Mouse (Mus musculus) left cerebral cortex, postnatal 10 days (tissue): ENCODE measurements around the gene Foxg1. TPM values are rescaled to one million over a fixed set of nuclear protein-coding genes. Genes with fewer than 3 reads are reported as not detected.
A peak's percentile ranks its signal among the peaks of the same experiment; 100 is the strongest.

ENCODE experiments used
- DNase-seq, 2 experiments: peaks; one replicate each; pipeline ENCODE4 v3.0.0; 2021 to 2022; ENCODE audit warnings: low spot score in 2 of 2, mixed read lengths in 1 of 2; ENCODE audit errors: extremely low spot score in 1 of 2
- intact Hi-C: fragments of 180-260 bp; cut with DNase I; formaldehyde crosslinking; loops from one replicate; pipeline ENCODE4 v1.15.1; 2025
- total RNA-seq, 2 experiments: library from RNA; stranded (reverse); gene quantifications; 2 replicates each; pipeline ENCODE4 v1.2.3; 2021

The Foxg1 gene
- total RNA-seq, 2 experiments from 2014 or later: 125 to 130 TPM

DNA sequence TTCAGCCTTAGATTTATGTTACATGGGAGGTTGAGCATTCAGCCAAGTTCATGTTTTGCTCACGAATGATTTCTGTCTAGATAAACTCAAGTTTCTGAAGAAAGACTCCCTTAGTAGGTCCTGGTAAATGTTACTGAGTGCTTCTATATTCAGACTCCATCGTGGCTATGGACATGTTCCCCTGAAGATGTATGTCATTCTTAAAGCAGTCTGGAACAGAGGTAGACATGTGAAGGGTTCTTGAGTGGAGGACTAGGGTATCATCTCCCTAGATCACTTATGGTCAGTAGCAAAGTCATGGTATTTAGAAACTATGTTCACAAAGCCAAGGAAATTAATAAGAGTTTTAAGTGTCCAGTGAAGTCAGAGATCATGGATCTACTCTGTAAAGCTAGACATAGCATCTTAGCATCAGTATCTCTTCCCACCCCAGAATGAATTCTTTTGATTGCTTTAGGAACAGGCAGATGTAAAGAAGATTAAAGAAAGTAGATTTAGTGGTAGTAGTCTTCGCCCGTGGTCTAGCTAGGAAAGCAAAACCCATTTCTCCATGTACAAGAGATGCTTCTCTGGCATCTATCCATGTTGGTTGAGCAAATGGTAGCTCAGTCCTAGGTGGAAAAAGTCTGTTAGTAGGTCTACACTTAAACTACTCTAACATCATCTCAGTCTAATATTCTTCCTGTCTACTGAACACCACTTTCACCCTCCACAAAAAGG lies 15.1 kb downstream of the Foxg1 start:
- intact Hi-C loops: loop anchor here (2.0 to 10.0 kb wide), 2 partner anchors 21 to 347 kb away; no protein-coding TSS in a partner anchor
- no peak for DNase-seq

DNA sequence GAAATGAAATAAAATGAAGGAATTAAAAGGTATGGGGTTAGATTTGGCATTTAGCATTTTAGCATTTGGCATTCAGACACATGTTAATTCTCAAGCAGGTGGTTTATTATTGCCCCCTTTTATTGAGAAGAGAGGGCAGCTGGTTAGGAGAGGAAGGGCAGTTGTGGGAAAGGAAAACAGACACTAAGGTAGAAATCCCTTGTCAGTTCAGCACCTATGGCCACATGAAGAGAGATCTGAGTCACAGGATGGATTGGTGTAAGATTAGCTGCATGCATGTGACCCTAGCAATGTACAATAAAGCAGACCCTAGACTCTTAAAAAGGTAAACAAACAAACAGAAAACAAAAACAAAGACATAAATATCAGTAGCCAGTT lies 15.7 kb downstream of the Foxg1 start:
- DNase-seq: no peak
- intact Hi-C loops: loop anchor here (10.0 kb wide), 1 partner anchor 347 kb away; no protein-coding TSS in a partner anchor

DNA sequence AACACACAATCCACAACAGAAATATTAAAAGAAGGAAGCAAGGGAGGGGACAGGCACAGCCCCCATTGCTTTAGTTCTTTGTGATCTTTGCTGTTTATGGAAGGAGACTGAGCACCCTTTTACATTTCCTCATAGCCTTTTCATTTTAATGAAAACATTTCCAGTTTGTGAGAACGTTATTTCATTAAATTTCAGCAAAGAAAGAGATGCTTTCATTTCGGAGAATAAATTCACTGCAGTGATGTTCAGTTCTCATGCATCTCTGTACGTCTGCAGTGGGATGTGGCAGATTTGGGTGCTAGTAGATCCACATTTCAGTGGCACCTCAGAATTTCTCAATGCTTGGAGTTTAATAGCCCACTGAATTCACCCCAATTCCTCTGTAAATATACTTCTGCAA lies 16.2 kb downstream of the Foxg1 start:
- intact Hi-C loops: loop anchor here (10.0 kb wide), 1 partner anchor 346 kb away; no protein-coding TSS in a partner anchor
- DNase-seq: no peak

DNA sequence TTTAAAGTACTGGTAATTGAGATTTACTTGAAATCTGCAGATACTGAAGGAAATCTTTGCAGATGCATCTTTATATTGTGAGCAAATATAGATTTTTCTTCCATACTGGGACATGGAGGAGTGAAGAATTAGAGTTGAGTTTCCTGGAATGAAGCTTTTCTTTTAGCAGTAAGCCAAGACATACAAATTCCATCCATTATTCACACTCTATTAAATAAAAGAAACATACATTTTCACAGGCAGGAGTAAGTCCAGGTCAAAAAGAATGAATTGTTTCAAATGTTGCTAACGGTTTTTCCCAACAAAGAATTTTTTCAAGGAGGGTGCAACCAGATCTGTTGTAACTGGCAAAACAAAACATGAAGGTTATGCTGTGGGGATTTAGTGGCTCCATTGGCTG lies 17.2 kb downstream of the Foxg1 start:
- no peak for DNase-seq
- intact Hi-C loops: loop anchor here (10.0 kb wide), 1 partner anchor 345 kb away; no protein-coding TSS in a partner anchor

DNA sequence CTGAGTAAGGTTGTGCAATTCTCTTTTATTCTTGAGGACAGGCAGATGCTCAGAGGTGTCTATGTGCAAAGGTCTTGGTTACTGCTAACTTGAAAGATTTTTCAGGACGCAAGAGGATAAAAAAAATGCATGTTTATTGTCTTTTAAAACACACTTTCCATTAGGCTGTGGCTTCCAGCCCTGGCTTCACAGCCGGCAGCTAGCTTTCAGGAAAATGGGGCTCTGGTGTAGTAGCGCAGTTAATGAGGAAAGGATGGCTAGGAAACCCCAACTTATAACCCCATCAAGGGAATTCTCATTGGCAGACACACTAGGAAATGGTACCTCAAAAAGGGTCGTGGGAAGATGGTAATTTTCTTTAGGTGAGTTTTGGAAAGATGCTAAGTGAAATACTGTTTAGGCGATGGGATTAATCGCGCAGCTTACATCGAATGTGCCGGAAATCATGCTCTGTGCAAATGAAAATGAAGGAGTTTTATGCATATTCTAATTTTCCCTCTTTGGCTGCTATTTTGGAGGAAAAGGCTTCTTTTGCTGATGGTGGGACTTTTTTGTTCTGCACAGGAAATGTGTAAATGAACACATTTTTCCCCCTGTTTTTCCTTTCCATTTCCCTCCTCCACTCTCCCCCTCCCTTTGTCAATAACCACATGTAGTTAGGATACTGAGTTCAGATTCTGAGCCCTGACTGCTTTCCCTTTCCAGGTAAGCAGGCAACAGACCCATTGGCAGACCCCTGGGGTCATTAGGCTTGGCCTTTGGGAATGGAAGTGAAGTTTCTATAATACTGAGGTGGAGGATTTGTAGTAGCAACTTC lies 17.8 kb downstream of the Foxg1 start:
- intact Hi-C loops: no loop called here
- DNase-seq: no peak

DNA sequence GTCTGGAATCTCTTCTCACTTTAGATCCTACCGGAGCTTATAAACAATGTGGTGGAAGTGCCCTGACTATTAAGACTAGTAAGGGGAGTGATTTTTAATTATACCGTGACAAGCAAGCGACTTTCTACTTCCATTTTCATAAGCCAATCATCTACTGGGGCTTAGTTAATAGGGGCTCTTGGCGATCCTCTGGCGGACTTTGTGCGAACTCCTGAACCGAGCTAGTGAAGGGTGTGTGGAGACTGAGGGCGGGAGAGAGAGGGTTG lies 18.3 kb downstream of the Foxg1 start:
- no peak for DNase-seq
- intact Hi-C loops: no loop called here

DNA sequence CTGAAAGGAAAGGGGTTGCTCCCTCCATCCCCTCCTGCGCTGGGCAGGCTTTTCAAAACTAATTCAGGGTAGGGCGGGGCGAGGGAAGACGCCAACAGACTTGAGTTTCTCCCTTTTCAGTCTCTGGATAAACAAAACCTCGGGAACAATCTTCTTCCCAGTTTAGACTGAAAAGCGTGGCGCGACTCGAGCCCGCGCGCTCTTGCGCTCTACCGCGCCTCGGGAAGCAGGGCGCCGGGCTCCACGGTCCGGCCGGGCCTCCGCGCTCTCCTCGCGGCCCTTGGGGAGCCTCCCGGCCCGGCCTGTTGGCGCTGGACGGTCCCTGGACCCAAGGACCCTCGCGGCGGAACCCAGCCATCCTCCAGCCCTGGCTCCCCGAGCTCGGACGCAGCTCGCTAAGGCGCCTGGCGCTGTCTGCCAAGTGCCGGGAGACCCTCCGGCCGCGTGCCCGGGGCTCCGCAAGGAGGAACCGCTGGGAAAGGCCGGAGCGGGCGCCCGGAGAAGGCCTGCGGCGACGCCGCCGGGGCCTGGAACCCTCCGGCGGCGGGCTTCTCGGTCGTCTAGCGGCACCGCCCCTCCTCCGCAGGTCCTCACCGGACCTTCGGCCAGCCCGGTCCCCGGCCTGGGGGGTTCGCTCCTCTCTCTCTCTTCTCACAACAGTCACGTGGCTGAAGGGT lies 18.8 kb downstream of the Foxg1 start:
- intact Hi-C loops: no loop called here
- peak in 1 of 2 experiments; percentile 67 for DNase-seq

DNA sequence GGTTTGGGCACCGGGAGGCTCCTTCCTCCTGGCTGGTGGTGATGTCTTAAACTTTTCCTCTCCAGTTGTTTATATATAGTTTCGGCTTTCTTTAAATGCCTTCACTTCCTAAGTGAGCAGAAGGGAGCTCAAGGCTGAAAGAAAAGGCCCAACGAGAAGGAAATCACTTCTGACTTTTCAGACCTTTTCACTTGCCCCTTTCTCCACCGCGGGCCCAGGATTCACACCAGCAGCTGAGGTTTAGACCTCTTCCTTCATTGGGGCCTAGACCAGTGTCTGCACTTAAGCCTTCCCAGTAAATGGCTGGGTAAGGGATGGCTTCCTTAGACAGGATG lies 19.3 kb downstream of the Foxg1 start:
- no peak for DNase-seq
- intact Hi-C loops: no loop called here

DNA sequence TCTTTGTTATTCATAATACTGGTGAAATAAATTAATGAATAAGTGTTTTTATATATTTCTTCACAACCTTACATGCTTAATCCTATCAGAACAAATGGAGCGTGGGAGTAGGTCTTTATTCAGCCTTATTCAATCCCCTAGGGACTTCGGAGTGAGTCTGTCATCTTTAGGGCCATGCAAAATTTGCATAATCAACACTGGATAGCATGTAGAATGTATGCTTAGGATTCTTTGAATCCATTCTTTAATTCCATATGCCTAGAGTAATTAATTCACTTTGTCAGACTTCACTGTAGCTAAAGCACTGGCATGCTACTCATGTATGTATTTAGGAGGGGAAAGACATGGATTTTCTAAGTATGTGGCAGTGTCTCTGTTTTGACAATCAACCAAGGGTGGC lies 27.4 kb downstream of the Foxg1 start:
- intact Hi-C loops: no loop called here
- no peak for DNase-seq

DNA sequence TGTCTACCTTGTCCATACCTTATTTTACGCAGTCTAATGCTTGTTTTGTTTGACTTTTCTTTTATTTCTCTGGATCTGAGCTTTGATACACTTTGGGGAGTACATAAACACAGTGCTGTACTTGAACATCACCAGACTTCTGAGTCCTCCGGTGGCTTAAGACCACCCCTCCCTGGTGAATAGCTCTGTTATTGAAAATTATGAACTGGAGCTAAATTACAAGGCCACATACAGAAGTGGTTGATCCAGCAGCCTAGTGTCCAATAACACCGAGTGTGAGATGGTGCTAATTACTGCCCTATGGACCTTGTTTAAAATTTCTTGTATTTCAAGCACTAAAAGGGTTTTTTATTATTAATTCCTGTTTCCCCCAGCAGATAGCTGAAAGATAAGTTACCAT lies 35.5 kb downstream of the Foxg1 start:
- no peak for DNase-seq
- intact Hi-C loops: no loop called here

Other genes with a start within 250 kb of the Foxg1 start
- gene Gm43517, start 2.5 kb downstream of the Foxg1 start, total RNA-seq: 1 to 10 TPM; 8.9 to 9.2 TPM